Mouse (Mus musculus) splenic B cell, adult 2 months (primary cell): ENCODE measurements around the gene Cd177.
"Not testable (repeated sequence)": the region's sequence is repeated elsewhere in the genome, so short reads cannot be mapped to it uniquely, and the experiment has no call there.

Experiments
- DNase-seq: peaks from one replicate; pipeline ENCODE4 v3.0.0-alpha.2; 2011; ENCODE audit warnings: low read depth, low spot score
- H3K27me3 ChIP-seq: 2 replicates; pipeline ENCODE4 v1.6.1; 2012; ENCODE audit warnings: mild to moderate bottlenecking, low read length, moderate library complexity, mixed read lengths; ENCODE audit not compliant: control insufficient read depth, poor library complexity, insufficient read depth, severe bottlenecking
- H3K36me3 ChIP-seq: 2 replicates; pipeline ENCODE4 v1.6.1; 2012; ENCODE audit warnings: mild to moderate bottlenecking, low read length, moderate library complexity, mixed read lengths; ENCODE audit not compliant: control insufficient read depth, poor library complexity, insufficient read depth, severe bottlenecking

Cd177 gene

DNA sequence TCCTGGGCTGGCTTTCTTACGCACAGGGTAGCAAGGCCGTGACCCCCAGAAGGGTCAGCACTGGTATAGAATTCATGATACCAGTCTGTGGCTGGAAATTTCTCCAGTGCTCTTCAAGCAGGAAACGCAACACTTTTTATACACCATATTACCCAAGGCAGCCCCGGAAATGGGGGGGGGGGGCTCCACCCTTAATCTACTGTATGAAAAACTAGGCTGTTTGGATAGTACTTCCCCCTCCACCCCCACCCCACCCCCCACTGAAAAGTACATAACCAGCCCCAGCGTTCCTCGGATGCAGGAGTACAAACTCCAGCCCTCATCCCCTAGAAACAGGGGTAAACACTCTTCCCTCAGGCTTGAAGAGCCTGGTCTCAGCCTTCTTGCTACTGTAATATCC is at the start of gene Cd177:
Gene Cd177, minus strand, starts transcription at position 101 of the 400 bp plus-strand sequence.
- no peak for DNase-seq

DNA sequence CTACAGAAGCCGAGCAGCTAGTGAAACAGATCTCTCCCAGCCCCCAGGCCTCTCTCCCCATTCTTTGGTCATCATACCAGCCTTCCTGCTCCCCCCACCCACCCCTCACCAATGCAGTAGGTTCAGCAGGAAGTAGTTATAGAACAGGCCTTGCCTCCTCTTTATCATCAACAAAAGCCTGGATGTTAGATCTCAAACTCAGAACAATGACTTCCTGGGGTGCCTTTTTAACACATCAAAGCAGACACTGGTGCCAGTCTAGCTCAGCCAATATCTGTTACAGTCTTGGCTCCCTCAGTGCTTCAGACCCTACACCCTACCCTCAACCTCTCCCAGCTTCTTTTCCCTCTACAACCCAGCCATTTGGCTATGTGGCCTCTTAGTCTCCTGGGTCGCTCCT is 48.9 kb upstream of the Cd177 start:
- Histone ChIP-seq H3K36me3 (no peaks in the 10 kb centered on the region), H3K27me3 (no peaks in the 10 kb centered on the region; the same call in 1 of the 2 replicates)
- no peak for DNase-seq

More for the DNA sequence above, at the start of gene Cd177:
- Histone ChIP-seq H3K27me3 (no peaks in the 10 kb centered on the region), H3K36me3 (no peaks in the 10 kb centered on the region)

DNA sequence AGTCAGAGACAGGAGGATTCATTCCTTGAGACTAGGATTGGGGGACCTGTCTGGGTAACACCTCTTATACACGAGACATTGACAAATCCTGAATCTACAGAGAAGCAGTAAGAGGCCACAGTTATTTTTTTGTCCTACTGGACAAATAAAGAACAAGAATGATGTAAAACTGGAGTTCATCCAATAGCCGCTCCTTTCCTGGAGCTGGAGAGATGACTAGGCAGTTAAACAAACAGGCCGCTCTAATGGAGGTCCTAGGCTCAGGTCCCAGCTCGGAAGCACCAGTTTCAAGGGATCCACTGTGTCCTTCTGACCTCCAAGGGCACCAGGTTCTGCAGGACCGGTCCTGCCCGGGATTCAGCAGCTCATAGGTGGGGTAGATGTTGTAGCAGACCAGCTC is 44.7 kb upstream of the Cd177 start:
- Histone ChIP-seq H3K27me3 (no peaks in the 10 kb centered on the region), H3K36me3 (no peaks in the 10 kb centered on the region)
- DNase-seq, result no peak

DNA sequence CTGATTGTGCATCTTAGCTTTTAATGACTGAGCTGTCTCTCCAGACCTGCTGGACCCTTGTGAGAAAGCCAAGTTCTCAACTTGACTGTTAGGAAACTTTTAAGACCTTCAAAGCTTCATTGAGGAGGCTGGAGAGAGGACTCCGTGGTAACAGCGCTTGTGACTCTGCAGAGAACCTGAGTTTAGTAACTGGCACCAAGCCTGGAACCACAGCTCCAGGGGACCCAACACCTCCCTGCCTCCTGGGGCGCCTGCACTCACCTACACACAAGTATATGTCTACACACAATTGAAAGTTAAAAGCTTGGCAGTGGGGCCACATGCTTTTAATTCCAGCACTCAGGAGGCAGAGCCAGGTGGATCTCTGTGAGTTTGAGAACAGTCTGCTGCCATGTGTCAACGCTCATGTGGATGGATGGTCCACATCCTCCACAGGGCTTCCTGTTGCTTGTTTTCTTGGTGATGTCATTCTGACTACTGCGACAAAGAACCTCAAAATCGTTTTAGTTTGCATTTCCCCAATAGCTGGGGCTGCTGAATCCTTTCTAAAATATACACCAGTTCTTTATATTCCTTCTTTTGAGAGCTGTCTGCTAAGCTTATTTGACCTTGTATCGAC is 42.1 kb upstream of the Cd177 start:
- Histone ChIP-seq H3K36me3 (no peaks in the 10 kb centered on the region), H3K27me3 (no peaks in the 10 kb centered on the region)
- DNase-seq, result no peak

DNA sequence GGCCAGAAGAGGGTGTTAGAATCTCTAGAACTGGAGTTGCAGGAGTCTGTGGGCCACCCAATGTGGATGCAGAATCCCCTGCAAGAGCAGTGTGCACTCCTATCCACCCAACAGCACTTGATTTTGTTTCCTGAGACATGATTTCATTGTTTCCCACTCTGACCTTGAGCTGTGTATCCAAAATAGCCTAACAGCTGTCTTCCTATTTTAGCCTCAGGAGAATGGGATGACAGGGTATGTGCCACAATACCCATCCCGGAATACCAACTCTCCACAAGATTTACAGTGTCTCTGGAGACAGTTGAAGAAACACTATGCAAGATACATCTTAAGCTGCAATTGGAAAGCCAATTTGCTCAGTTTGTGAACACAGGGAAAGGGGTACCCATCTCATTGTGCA is 37.8 kb upstream of the Cd177 start:
- DNase-seq, result no peak
- Histone ChIP-seq H3K36me3 (no peaks in the 10 kb centered on the region), H3K27me3 (no peaks in the 10 kb centered on the region)

DNA sequence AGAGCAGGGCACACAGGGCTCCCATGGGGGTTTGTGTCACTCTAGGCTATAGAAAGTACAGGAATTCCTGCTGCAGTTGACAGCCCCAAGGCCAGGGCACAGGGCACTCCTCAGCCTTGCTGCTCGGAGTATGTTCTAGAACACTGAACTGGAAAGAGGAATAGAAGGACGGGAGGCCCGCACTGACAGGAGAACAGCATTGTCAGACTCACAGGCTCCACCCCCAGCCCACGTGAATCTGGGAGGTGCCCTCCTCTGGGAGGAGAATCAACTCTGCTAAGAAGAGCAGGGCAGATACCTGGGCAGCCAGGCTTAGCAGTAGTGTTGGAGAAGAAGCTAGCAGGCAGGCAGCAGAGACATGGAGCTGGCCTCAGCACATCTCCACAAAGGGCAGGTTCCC is 16.8 kb upstream of the Cd177 start, which contains the start of gene Ceacam10:
Gene Ceacam10, plus strand, starts transcription at position 289 of the 400 bp plus-strand sequence.
- H3K27me3 ChIP-seq, H3K36me3 ChIP-seq, DNase-seq: not testable (repeated sequence)

DNA sequence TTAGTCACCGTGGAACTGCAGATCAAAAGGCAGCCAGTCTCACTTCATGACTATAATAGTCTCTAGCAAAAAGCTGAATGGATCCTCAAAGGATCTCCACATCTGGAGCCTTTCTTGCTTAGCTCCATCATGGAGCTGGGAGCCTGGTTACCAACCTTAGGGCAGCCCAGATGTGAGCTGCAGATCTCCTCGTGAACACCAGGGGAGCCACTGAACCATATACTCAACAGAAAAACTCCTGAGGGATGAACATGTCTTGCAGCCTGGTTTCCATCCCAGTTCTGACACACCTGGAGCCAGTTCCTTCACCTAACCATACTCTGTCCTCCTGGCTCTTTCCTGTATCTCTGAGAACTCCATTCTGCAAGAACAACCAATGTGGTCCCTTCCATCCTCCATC is 16.0 kb upstream of the Cd177 start:
- DNase-seq, result no peak
- Histone ChIP-seq H3K27me3 (no peaks in the 10 kb centered on the region), H3K36me3 (no peaks in the 10 kb centered on the region)

DNA sequence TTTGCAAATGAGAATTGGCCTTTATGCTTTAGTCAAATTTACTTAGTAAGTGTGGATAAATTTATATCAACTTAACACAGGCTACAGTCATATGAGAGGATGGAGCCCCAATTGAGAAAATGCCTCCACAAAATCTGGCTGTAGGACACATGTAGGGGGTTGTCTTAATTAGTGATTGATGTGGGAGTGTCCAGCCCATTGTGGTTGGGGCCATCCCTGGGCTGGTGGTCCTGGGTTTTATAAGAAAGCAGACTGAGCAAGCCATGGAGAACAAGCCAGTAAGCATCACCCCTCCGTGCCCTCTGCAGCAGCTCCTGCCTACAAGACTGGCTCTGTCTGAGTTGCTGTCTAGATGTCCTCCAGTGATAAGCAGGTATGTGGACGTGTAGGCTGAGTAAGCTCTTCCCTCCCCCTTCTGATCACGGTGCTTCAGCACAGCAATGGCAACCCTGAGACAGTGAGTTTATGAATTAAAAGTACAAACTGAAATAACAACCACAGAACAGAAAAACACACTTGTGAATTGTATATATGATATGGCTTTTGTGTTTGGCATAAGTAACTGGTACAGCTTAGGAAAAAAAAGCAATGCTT is 13.9 kb upstream of the Cd177 start:
- no peak for DNase-seq
- H3K36me3 ChIP-seq, result no peaks in the 10 kb centered on the region
- no peaks in the 10 kb centered on the region for H3K27me3 ChIP-seq

DNA sequence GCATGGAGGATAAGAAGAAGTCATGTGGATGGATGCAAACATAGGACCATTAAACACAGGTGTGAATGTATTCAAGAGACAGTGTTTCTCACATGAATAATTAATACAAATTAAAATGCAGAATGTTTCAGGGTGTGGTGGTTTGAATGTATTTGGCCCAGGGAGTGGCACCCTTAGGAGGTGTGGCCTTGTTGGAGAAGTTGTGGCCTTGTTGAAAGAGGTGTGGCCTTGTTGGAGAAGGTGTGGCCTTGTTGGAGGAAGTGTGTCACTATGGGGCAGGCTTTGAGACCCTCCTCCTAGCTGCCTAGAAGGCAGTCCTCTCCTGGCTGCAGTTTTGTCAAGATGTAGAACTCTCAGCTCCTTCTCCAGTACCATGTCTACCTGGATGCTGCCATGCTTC is 11.2 kb upstream of the Cd177 start:
- Histone ChIP-seq H3K27me3 (no peaks in the 10 kb centered on the region), H3K36me3 (no peaks in the 10 kb centered on the region)
- DNase-seq, result no peak

DNA sequence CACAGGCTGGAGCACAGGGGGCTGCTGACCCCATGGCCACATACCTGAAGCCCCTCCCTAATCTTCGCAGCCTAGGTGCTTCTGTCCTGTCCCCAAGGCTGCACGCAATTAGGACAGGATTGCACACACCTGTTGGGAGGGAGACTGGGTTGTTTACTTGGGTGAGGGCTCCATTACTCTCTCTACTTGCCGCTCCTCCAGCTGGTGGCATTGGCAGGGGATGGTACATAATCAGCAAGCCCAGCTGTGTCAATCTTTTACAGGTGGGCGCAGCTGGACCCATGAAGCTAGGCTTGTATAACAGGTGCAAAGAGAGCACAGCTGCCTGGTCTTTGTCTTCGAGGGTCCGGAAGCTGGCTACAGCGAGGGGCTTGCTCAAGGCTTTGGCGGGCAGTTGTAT is 2.5 kb upstream of the Cd177 start:
- no peaks in the 10 kb centered on the region for H3K36me3 ChIP-seq
- DNase-seq, result no peak
- H3K27me3 ChIP-seq, result no peaks in the 10 kb centered on the region

DNA sequence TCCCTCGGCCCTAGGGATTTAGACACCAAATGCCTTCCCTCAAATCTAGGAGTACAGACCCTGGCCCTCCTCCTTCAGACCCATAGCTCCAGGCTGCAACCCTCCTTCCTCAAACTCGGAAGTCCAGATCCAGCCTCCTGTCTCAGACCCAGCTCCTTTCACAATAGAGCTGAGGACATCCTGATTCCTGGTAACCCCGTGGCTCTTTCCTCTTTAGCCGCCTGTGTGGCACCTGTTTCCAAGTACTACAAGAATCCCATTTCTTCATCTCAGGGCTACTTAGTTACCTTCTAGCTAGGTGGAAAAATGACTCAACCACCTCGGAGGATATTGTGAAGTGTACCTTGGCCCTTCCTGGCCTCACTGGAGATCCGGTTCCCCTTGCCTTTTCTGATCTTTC is 1.1 kb upstream of the Cd177 start:
- H3K36me3 ChIP-seq, result no peaks in the 10 kb centered on the region
- no peak for DNase-seq
- H3K27me3 ChIP-seq, result no peaks in the 10 kb centered on the region

DNA sequence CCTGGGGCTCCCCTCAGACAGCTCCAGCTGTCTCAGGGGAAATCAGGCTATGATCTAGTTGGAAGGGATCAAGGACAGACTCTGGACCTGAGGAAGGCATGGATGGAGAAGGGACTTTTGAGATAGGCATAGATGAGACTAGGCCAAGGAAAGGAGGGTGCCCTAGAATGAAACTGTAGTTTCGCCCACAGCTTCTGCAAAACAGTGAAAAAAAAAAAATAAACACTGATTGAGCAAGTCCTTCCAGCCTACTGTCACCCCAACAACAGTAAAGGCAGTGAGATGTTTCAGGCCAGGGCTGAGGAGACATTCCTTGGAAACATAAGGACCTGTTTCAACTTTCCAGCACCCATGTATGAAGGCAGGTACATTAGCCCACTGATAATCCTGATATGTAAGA is 1.6 kb downstream of the Cd177 start:
- H3K27me3 ChIP-seq, result no peaks in the 10 kb centered on the region
- no peak for DNase-seq

DNA sequence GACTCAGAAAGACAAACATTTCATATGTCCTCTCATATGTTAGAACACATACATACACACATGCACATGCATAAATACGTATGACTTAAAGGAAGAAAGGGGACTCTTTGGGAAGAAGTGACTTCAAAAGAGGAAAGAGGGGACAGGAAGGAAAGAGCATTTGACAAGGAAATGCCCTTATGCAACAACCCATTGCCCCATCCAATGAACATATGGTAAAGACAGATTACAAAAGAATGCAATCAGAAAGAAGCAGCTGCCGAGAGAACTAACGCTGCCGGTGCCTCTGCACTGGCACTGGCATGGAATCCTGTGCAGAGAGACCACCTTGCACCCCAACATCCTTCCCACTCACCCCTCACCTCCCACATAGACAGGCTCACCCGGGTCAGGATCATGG is 6.6 kb downstream of the Cd177 start:
- no peaks in the 10 kb centered on the region for H3K36me3 ChIP-seq
- DNase-seq, result no peak

More for the DNA sequence above, 1.6 kb downstream of the Cd177 start:
- no peaks in the 10 kb centered on the region for H3K36me3 ChIP-seq

DNA sequence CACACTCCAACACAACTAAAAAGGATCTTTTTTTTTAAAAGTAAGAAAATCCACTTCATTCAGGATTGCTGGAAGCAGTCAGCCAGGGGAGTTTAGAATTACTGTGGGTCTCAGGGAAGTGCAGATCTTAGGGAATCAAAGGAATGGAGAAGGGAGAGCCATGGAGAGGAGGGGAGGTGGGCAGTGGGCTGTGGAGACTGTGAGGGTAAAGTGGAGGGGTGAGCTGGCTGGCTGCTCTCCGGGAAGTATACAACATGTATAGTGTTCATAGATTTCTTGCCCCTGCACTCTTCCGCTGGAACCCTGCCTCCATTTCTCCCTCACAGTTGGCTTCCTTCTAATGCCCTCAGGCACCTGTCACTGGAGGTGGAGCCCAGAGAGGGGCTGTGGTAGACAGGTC is 8.5 kb downstream of the Cd177 start:
- no peak for DNase-seq
- Histone ChIP-seq H3K27me3 (no peaks in the 10 kb centered on the region), H3K36me3 (no peaks in the 10 kb centered on the region)

More for the DNA sequence above, 6.6 kb downstream of the Cd177 start:
- no peaks in the 10 kb centered on the region for H3K27me3 ChIP-seq

DNA sequence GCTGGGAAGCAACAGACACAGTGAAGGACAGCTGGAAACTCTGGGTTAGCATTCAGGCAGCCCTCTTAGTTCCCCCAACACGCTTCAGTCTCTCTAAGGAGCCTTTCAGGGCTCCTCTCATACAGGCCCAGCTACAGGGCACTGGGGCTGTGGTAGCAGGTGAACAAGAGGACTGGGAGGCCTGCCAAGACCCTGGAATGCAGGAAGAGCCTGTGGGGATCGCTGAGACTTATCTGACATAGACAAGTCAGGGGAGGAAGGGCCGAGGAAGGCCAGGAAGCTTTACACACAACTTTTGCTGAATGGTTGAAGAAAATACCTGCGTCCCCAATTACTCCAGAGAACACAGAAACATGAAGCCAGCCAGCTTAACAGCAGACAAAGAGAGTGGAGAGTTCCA is 9.4 kb downstream of the Cd177 start:
- no peak for DNase-seq
- no peaks in the 10 kb centered on the region for H3K27me3 ChIP-seq
- no peaks in the 10 kb centered on the region for H3K36me3 ChIP-seq
